Mouse (Mus musculus) liver, postnatal 0 days (tissue): ENCODE results near the gene Coro6.

ENCODE experiments used
- CTCF ChIP-seq: sonication (generic); IDR thresholded peaks from 2 replicates; pipeline ENCODE4 v1.5.1; 2016; ENCODE audit warnings: antibody characterized with exemption, low read depth
- EP300 ChIP-seq: IDR thresholded peaks from 2 replicates; pipeline ENCODE4 v1.6.1; 2016; ENCODE audit warnings: antibody characterized with exemption, low read depth, mild to moderate bottlenecking

DNA sequence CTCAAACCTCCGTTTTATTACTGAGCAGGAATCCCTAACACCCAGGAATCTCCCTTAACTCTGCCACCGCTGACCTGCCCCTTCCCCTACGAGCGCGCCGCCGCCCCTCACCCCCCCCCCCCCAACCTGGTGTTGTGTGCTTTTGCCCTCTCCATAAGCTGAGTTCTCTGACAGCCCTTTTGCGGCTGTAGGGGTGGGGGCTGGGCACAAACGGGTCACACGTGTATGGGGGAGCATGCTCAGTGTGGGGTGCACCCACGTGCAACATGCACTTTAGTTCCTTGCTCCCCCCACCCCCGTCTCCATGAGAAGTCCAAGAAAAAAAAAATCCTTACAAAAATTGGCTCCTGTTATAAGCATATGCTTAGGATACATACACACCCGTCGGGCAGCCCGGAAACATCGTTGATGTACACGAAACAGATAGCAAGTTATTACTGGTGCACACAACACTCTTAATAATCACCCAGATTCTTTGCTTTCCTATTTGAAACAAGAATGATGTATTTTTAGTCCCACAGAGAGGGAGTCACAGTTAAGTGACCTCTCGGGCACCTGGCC lies 30.2 kb downstream of the Coro6 start:
- no peak for TF ChIP-seq EP300
- TF ChIP-seq CTCF: no peak
